Mouse (Mus musculus): ENCODE data around the gene Rtn4.

GRCm38 (mm10) chr11:29702721-29703120 lies 10.0 kb downstream of the Rtn4 start:
- TF ChIP-seq CTCF (IDR thresholded peaks at IDR 0.05; ENCODE audit: borderline replicate concordance, insufficient read depth, low read depth, low read length) (no peak), POLR2A (IDR thresholded peaks at IDR 0.05; ENCODE audit: borderline replicate concordance, insufficient read depth, low read length) (no peak)
